Mouse (Mus musculus): ENCODE data around the gene Cdhr1.

DNA sequence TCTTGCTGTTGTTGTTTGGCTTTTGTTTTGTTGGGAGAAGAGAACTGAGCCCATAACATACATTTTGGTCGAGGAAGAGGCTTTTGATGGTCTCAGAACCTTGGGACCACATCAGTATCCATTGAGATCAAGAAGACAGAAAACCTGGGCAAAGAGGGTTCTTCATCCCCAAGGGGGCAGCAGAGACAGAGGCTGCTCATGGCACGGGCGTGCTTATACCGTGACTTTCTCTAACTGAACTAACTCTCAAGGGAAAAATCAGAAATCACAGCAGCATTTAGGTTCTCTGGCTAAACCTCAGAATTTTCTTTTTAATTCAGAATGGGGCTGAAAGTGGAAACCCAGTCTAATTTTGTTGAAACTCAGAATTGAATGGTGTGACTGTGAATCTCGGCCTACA, 63.7 kb downstream of the Cdhr1 start:
- TF ChIP-seq GATA1 (IDR thresholded peaks at IDR 0.05; ENCODE audit: borderline replicate concordance, low read length), result no peak
- TF ChIP-seq CTCF (IDR thresholded peaks at IDR 0.05; ENCODE audit: low read depth, low read length), result no peak
- TF ChIP-seq TAL1 (conservative IDR thresholded peaks at IDR 0.05; ENCODE audit: low read depth, low read length), result no peak
- no peak for TF ChIP-seq POLR2AphosphoS5 (IDR thresholded peaks at IDR 0.05; ENCODE audit: insufficient replicate concordance, low read depth, low read length)
- no peak for TF ChIP-seq GATA2 (IDR thresholded peaks at IDR 0.05; ENCODE audit: borderline replicate concordance, low read depth, low read length)

Data from G1E (cell line).